Mouse (Mus musculus) layer of hippocampus, adult 18-20 months (tissue): ENCODE results near the gene Smc4. TPM values are rescaled to one million over a fixed set of nuclear protein-coding genes. Genes with fewer than 3 reads are reported as not detected.

Source experiments
- microRNA-seq, 2 experiments: library from miRNA; unstranded; fragments of <30 nt; microRNA quantifications; one replicate each; pipeline ENCODE4 v1.2.0; 2021
- total RNA-seq, 2 experiments: library from RNA; stranded (reverse); gene quantifications; 2 replicates each; pipeline ENCODE4 v1.2.3; 2021

The Smc4 gene
- total RNA-seq, 2 experiments from 2014 or later, result 5.8 to 6.8 TPM

Small RNA genes lying within 50 kb of the gene (microRNA-seq; reads per million reads assigned to microRNA genes)
- gene Mir15b, result 126 to 294 reads per million in 2 experiments
- gene Mir16-2, result 73.3 to 105 reads per million in 2 experiments

Other genes starting within 250 kb of the Smc4 start
- 1 to 10 TPM; 9.1 to 9.8 TPM for gene 1110032F04Rik, start 135.2 kb upstream of the Smc4 start, total RNA-seq
- gene Ift80, start 168 bp upstream of the Smc4 start, total RNA-seq, result 10 to 100 TPM; 24.6 to 25.2 TPM
- 10 to 100 TPM; 15.1 to 17.4 TPM for gene Trim59, start 40.0 kb downstream of the Smc4 start, total RNA-seq
- 10 to 100 TPM; 84.4 to 92.4 TPM for gene Kpna4, start 122.4 kb downstream of the Smc4 start, total RNA-seq
- gene Arl14, start 217.7 kb downstream of the Smc4 start, total RNA-seq, result not detected